Mouse (Mus musculus): Measurements from ENCODE around the gene Rpl36.

The Rpl36 gene

DNA sequence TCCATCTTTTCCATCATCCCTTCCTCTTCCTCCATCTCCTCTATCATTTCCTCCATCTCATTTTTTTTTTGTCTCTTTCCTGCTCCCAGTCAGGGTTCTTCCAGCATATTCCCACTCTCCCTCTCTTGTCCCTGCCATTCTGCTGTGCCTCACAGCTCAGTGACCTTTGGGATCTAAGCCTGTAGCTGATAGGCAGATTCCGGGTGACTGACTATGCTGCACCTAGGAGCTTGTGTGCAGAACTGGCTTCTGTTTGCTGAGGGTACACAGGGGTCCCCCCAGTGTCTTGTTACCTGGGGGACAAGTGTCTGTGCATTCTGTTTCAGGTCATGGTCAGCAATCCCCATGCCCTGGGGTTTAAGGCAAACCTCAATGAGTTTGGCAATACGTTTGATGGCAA, 41.6 kb downstream of the Rpl36 start:
- DNase-seq: no peak

GRCm38 (mm10) chr17:56655311-56655710, 42.1 kb downstream of the Rpl36 start:
- DNase-seq: no peak

DNA sequence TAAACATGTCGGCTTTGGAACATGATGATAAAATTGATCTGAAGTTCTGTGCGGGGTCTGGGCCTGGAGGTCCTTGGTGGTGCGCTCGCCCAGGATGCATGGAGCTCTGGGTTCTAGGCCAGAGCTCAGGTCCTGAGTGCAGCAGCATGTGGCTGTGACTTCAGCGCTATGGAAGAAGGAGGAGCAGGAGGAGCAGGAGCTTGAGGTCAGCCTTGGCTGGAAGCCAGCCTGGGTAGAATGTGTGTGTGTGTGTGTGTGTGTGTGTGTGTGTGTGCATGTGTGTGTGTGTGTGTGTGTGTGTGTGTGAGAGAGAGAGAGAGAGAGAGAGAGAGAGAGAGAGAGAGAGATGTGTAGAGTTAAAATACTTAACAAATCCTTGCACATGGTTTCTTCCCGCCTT, 43.0 kb downstream of the Rpl36 start:
- DNase-seq: no peak

DNA sequence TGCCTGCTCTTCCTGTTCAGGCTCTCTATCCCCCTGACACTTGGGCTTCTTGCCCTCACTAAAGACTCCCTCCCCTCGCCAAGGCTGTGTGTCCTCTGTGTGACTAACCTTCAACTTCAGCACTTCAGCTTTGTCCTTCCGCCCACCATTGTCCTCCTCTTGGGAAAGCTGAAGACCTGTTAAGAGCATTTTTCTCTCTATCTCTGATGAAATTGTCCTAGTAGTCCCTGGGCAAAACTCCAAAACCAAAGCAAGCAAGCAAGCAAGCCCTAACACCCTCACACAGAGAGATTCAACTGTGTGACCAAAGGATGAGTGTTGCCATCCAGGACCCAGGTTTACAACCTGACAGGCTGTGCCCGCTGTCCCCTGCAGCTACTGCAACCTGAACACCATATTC, 50.4 kb downstream of the Rpl36 start:
- no peak for DNase-seq

Measured in lung, postnatal 36 days (tissue).